Mouse (Mus musculus) c-Kit-positive CD71-negative TER-119-negative erythroid progenitor cells, embryonic 14.5 days (primary cell): ENCODE measurements around the gene Cyb561d2.

ENCODE experiments used
- DNase-seq: peaks from one replicate; pipeline ENCODE4 v3.0.0-alpha.2; 2013; ENCODE audit warnings: low read depth

The Cyb561d2 gene

GRCm38 (mm10) chr9:107550491-107551116 is 8.6 kb upstream of the Cyb561d2 start:
- DNase-seq, result no peak

- DNase-seq, result no peak
Measured at GRCm38 (mm10) chr9:107549297-107550074, 7.5 kb upstream of the Cyb561d2 start.

- no peak for DNase-seq
Measured at GRCm38 (mm10) chr9:107548820-107549219, 6.8 kb upstream of the Cyb561d2 start.

GRCm38 (mm10) chr9:107547957-107548356 is 6.0 kb upstream of the Cyb561d2 start:
- no peak for DNase-seq

GRCm38 (mm10) chr9:107547026-107547425 is 5.0 kb upstream of the Cyb561d2 start, which contains the start of gene Zmynd10:
Zmynd10 (plus strand) TSS chr9:107547298.
- DNase-seq, result peak; percentile 90

GRCm38 (mm10) chr9:107545602-107546001 is 3.6 kb upstream of the Cyb561d2 start:
- no peak for DNase-seq

- DNase-seq, result no peak
Measured at GRCm38 (mm10) chr9:107545199-107545598, 3.2 kb upstream of the Cyb561d2 start.

- no peak for DNase-seq
Measured at GRCm38 (mm10) chr9:107544729-107545128, 2.7 kb upstream of the Cyb561d2 start.

- no peak for DNase-seq
Measured at GRCm38 (mm10) chr9:107544196-107544700, 2.3 kb upstream of the Cyb561d2 start.

GRCm38 (mm10) chr9:107543299-107543698 is 1.3 kb upstream of the Cyb561d2 start:
- no peak for DNase-seq

- DNase-seq, result no peak
Measured at GRCm38 (mm10) chr9:107542721-107543120, 728 bp upstream of the Cyb561d2 start.

GRCm38 (mm10) chr9:107542352-107542686 is 326 bp upstream of the Cyb561d2 start:
- no peak for DNase-seq

GRCm38 (mm10) chr9:107541005-107541404 is 988 bp downstream of the Cyb561d2 start:
- no peak for DNase-seq

- no peak for DNase-seq
Measured at GRCm38 (mm10) chr9:107540420-107540819, 1.6 kb downstream of the Cyb561d2 start.

GRCm38 (mm10) chr9:107539940-107540339 is 2.1 kb downstream of the Cyb561d2 start:
- no peak for DNase-seq

- no peak for DNase-seq
Measured at GRCm38 (mm10) chr9:107538711-107539110, 3.3 kb downstream of the Cyb561d2 start.

GRCm38 (mm10) chr9:107538231-107538630 is 3.8 kb downstream of the Cyb561d2 start:
- no peak for DNase-seq

GRCm38 (mm10) chr9:107534408-107535202 is 7.4 kb downstream of the Cyb561d2 start:
- no peak for DNase-seq

GRCm38 (mm10) chr9:107533791-107534407 is 8.1 kb downstream of the Cyb561d2 start, which contains the start of gene Tmem115:
Tmem115 (plus strand) TSS chr9:107533945.
- peak; percentile 86 for DNase-seq

GRCm38 (mm10) chr9:107526198-107527026 is 15.6 kb downstream of the Cyb561d2 start:
- peak; percentile 56 for DNase-seq

- no peak for DNase-seq
Measured at GRCm38 (mm10) chr9:107522400-107522711, 19.6 kb downstream of the Cyb561d2 start.
